Mouse (Mus musculus): ENCODE measurements at regions not wholly inside any gene's neighbourhood (a gene's known extent, or its start where the extent isn't known, plus 50 kb on each side); places are given as distances from the start of the nearest gene placed in this dataset.

DNA sequence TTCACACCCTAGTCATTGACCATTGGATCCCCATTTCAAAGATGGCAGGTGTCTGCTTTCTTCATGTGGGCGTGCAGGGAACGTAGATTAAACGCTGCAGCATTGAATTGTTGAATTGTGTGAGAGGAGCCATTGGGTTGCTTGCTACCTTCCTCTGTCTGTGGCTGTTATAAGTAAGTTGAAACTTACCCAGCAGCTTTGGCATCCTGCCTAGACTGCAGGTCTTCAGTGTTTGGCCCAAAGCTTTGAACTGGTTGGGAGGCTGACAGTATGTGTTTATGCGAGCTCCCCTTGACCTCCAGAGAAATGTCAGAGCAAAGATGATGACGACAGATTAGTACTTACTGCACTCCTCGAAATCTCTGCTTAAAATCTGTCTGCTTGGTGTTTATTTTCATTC, 473.8 kb downstream of the Irx1 start:
- Histone ChIP-seq H3K4me1 (ENCODE audit: control insufficient read depth, insufficient read depth, low read length) (no peaks in the 10 kb centered on the region), H3K27ac (ENCODE audit: insufficient read depth, low read depth, low read length) (no peak overlapping the region), H3K27me3 (replicated peaks; ENCODE audit: control insufficient read depth, insufficient read depth, low read length) (no peaks in the 10 kb centered on the region), H3K36me3 (ENCODE audit: control insufficient read depth, insufficient read depth, low read length) (no peaks in the 10 kb centered on the region), H3K4me3 (ENCODE audit: insufficient read depth, low read depth, low read length) (no peak overlapping the region)
- DNase-seq = no peak
- 56% methylated on average over 6 of the region's 6 CpGs for WGBS
- no peak for TF ChIP-seq CTCF (conservative IDR thresholded peaks at IDR 0.05; ENCODE audit: insufficient read depth, insufficient read length, low read depth, low read length)
- no peak for TF ChIP-seq POLR2A (IDR thresholded peaks at IDR 0.05; ENCODE audit: low read depth, low read length)

DNA sequence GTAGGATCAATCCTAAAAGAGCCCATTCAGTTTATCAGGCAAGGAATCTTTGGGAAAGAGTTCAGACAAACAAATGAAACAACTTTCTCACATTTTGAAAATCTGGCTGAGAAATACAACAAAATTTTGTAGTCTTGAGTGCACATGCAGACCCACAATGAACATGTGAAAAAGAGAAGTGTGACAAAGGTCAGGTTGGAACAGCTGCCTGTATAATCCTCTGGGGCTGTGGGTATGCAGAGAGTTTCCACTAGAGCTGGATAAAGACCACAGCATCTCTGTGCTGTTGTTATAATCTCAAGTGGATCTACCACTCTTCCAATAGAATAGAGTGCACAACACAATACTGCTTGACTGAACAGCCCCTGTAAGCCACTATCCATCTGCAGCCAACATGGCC, 482.3 kb downstream of the Irx1 start:
- Histone ChIP-seq H3K27me3 (replicated peaks; ENCODE audit: control insufficient read depth, insufficient read depth, low read length) (no peaks in the 10 kb centered on the region), H3K27ac (ENCODE audit: insufficient read depth, low read depth, low read length) (no peak overlapping the region), H3K4me1 (ENCODE audit: control insufficient read depth, insufficient read depth, low read length) (no peaks in the 10 kb centered on the region), H3K36me3 (ENCODE audit: control insufficient read depth, insufficient read depth, low read length) (no peaks in the 10 kb centered on the region), H3K4me3 (ENCODE audit: insufficient read depth, low read depth, low read length) (no peak overlapping the region)
- TF ChIP-seq POLR2A (IDR thresholded peaks at IDR 0.05; ENCODE audit: low read depth, low read length) (no peak), CTCF (conservative IDR thresholded peaks at IDR 0.05; ENCODE audit: insufficient read depth, insufficient read length, low read depth, low read length) (no peak)
- DNase-seq = no peak

DNA sequence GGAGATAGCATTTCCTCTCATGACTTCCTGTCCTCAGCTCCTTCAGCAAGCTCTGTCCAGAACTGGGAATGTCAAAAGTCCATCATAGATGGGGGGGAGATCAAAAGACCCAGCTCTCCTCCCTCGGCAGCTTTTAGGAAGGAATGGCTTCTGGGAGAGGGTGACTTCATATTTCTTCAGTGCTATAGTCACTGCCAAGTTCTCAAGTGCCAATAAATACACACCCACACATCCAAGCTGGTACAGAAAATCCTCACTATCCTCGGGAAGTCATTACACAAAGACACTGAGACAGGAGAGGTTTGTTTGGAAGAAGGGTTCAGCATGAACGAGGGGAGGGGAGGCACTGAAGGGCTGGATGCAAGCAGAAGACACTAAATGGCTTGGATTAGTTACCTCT, 502.0 kb downstream of the Irx1 start:
- WGBS = 38% methylated on average over 3 of the region's 3 CpGs
- Histone ChIP-seq H3K36me3 (ENCODE audit: control insufficient read depth, insufficient read depth, low read length) (no peaks in the 10 kb centered on the region), H3K4me1 (ENCODE audit: control insufficient read depth, insufficient read depth, low read length) (peaks cover 3% of the 10 kb centered on the region; the same call in 1 of the 2 replicates), H3K27ac (ENCODE audit: insufficient read depth, low read depth, low read length) (no peak overlapping the region), H3K27me3 (replicated peaks; ENCODE audit: control insufficient read depth, insufficient read depth, low read length) (no peaks in the 10 kb centered on the region), H3K4me3 (ENCODE audit: insufficient read depth, low read depth, low read length) (no peak overlapping the region)
- TF ChIP-seq POLR2A (IDR thresholded peaks at IDR 0.05; ENCODE audit: low read depth, low read length) (no peak), CTCF (conservative IDR thresholded peaks at IDR 0.05; ENCODE audit: insufficient read depth, insufficient read length, low read depth, low read length) (no peak)
- DNase-seq = no peak

DNA sequence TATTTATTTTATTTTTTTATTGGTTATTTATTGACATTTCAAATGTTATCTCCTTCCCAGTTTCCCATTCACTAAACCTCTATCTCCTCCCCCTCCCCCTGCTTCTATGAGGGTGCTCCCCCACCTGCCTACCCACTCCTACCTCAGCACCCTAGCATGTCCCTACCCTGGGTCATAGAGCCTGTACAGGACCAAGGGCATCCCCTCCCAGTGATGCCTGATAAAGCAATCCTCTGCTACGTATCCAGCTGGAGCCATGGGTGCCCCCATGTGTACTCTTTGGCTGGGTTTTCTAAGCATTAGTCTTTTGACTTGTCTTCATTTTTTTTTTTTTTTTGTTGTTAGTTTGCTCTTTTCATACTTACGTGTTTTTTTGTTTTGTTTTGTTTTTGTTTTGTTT, 502.9 kb downstream of the Irx1 start:
- no peak for TF ChIP-seq CTCF (conservative IDR thresholded peaks at IDR 0.05; ENCODE audit: insufficient read depth, insufficient read length, low read depth, low read length)
- no peak for TF ChIP-seq POLR2A (IDR thresholded peaks at IDR 0.05; ENCODE audit: low read depth, low read length)
- DNase-seq = no peak
- Histone ChIP-seq H3K27ac (ENCODE audit: insufficient read depth, low read depth, low read length) (no peak overlapping the region), H3K27me3 (replicated peaks; ENCODE audit: control insufficient read depth, insufficient read depth, low read length) (no peaks in the 10 kb centered on the region), H3K36me3 (ENCODE audit: control insufficient read depth, insufficient read depth, low read length) (no peaks in the 10 kb centered on the region), H3K4me3 (ENCODE audit: insufficient read depth, low read depth, low read length) (no peak overlapping the region), H3K4me1 (ENCODE audit: control insufficient read depth, insufficient read depth, low read length) (peaks cover 3% of the 10 kb centered on the region; the same call in 1 of the 2 replicates)
- WGBS = 84% methylated on average over 2 of the region's 2 CpGs

DNA sequence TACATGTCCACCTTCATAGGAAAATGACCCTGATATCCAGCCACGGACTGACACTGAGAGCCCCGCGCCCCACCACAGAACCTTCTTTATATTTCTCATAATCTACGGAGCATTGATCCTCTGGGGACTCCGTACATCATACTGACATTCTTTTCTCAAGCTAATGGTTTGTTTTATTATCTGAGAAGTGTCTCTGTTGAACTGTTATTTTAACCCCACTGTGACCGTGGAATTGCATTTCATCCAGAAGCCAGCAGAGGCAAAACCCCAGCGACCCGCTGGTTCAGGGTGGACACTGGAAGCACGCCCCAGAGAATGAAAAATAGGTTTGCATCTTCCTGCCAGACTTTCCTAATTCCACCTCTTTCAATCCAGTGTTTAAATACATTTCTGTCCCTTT, 503.4 kb downstream of the Irx1 start:
- TF ChIP-seq CTCF (conservative IDR thresholded peaks at IDR 0.05; ENCODE audit: insufficient read depth, insufficient read length, low read depth, low read length) (no peak), POLR2A (IDR thresholded peaks at IDR 0.05; ENCODE audit: low read depth, low read length) (no peak)
- H3K4me3 ChIP-seq (ENCODE audit: insufficient read depth, low read depth, low read length) = no peak overlapping the region
- DNase-seq = no peak
- H3K36me3 ChIP-seq (ENCODE audit: control insufficient read depth, insufficient read depth, low read length) = no peaks in the 10 kb centered on the region
- 33% methylated on average over 9 of the region's 9 CpGs for WGBS
- peaks cover 3% of the 10 kb centered on the region; the same call in 1 of the 2 replicates for H3K4me1 ChIP-seq (ENCODE audit: control insufficient read depth, insufficient read depth, low read length)
- no peaks in the 10 kb centered on the region for H3K27me3 ChIP-seq (replicated peaks; ENCODE audit: control insufficient read depth, insufficient read depth, low read length)
- H3K27ac ChIP-seq (ENCODE audit: insufficient read depth, low read depth, low read length) = no peak overlapping the region

DNA sequence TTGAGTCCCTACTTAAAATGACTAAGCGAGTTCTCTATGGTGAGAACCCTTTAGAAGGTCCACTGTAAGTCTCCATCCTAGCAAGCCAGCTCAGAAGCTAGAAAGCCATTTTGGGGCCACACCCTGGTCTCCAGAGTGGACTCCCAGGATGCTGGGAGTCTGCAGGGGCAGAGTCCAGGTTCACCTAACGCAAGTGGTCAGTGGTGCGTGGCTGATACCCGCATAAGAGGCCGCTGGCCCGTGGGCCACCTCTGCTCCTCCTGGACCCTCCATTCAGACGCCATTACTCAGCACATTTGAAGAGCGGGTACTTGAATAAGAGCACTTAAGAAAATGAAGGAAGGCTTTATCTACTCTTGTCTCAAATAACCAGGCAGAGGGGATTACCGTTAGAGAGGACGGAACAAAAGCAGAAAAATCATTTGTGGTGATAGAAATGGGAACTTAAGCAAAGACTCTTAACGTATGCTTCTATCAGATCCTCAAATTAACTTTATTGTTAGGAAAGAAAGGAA, 504.4 kb downstream of the Irx1 start:
- no peak overlapping the region for H3K4me3 ChIP-seq (ENCODE audit: insufficient read depth, low read depth, low read length)
- no peaks in the 10 kb centered on the region for H3K36me3 ChIP-seq (ENCODE audit: control insufficient read depth, insufficient read depth, low read length)
- DNase-seq = peak; percentile 60
- H3K27ac ChIP-seq (ENCODE audit: insufficient read depth, low read depth, low read length) = no peak overlapping the region
- peaks cover 3% of the 10 kb centered on the region; the same call in 1 of the 2 replicates for H3K4me1 ChIP-seq (ENCODE audit: control insufficient read depth, insufficient read depth, low read length)
- 39% methylated on average over 11 of the region's 11 CpGs for WGBS
- no peaks in the 10 kb centered on the region for H3K27me3 ChIP-seq (replicated peaks; ENCODE audit: control insufficient read depth, insufficient read depth, low read length)
- TF ChIP-seq POLR2A (IDR thresholded peaks at IDR 0.05; ENCODE audit: low read depth, low read length) (no peak), CTCF (conservative IDR thresholded peaks at IDR 0.05; ENCODE audit: insufficient read depth, insufficient read length, low read depth, low read length) (no peak)

DNA sequence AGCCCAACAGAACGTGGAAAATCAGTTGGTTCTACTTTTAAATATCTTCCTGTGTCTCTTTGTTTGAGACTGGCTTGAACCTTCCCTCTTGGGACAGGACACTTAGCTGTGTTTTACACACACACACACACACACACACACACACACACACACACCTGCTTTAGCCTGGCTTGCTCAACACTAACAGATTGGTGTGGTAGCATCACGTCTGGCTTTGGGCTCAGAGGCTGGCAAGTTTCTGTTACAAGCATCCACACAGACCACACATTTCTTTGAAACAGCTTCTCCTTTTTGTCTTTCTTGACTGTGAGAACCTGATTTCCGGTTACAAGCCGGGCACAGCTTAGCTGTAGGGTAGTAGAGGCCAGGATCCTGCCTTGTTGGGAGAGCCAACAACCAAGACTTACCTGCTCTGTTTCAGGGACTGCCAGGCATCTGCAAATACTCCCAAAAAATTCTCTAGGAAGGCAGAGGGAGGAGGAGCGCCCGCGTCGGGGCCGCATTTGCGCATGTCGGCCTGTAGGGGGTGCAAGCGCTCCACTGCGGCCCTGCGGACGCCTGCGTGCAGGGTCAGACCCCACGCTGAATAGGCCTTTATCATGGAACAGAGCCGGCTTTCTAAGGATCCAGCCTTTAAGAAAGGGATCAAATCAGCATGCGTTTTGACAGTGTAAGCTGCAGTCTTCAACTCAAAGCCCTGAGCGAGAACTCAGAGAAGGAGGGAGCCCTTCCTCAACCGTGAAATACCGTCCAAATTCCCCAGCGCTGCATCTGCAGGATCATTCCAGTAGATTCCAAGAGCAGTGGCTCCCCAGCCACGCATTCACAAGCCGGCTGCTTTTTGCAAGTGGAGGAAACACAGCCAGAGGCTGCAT, 505.2 kb downstream of the Irx1 start:
- 3% methylated on average over 25 of the region's 25 CpGs for WGBS
- Histone ChIP-seq H3K27me3 (replicated peaks; ENCODE audit: control insufficient read depth, insufficient read depth, low read length) (no peaks in the 10 kb centered on the region), H3K36me3 (ENCODE audit: control insufficient read depth, insufficient read depth, low read length) (no peaks in the 10 kb centered on the region), H3K4me1 (ENCODE audit: control insufficient read depth, insufficient read depth, low read length) (peaks cover 3% of the 10 kb centered on the region; the same call in 1 of the 2 replicates), H3K4me3 (ENCODE audit: insufficient read depth, low read depth, low read length) (peak overlapping the region; percentile 9; the same call in 1 of the 2 replicates), H3K27ac (ENCODE audit: insufficient read depth, low read depth, low read length) (peak overlapping the region; percentile 22; the same call in 1 of the 2 replicates)
- TF ChIP-seq POLR2A (IDR thresholded peaks at IDR 0.05; ENCODE audit: low read depth, low read length) = no peak
- TF ChIP-seq CTCF (conservative IDR thresholded peaks at IDR 0.05; ENCODE audit: insufficient read depth, insufficient read length, low read depth, low read length) = peak; percentile 70
- peak; percentile 64 for DNase-seq
